Mouse (Mus musculus): ENCODE data around the gene Endov.

GRCm38 (mm10) chr11:119516677-119517361 is 25.7 kb downstream of the Endov start:
- TF ChIP-seq POLR2A (IDR thresholded peaks at IDR 0.05; ENCODE audit: borderline replicate concordance, insufficient read depth, low read length) (no peak), CTCF (IDR thresholded peaks at IDR 0.05; ENCODE audit: borderline replicate concordance, insufficient read depth, low read depth, low read length) (peak; percentile 27; the same call in 1 of the 2 replicates)

All from cerebellum, adult 2 months (tissue).